Mouse (Mus musculus) ES-Bruce4 (cell line): ENCODE data around the gene Clk1. TPM values are rescaled to one million over a fixed set of nuclear protein-coding genes. Genes with fewer than 3 reads are reported as not detected.
A peak's percentile ranks its signal among the peaks of the same experiment; 100 is the strongest.

Experiments
- H3K27ac ChIP-seq: 2 replicates; pipeline ENCODE4 v1.5.1; 2012; ENCODE audit warnings: low read length, inconsistent platforms; ENCODE audit not compliant: insufficient read depth
- H3K27me3 ChIP-seq: 2 replicates; pipeline ENCODE4 v1.6.1; 2012; ENCODE audit warnings: mild to moderate bottlenecking, low read length, inconsistent platforms; ENCODE audit not compliant: control insufficient read depth, poor library complexity, insufficient read depth, severe bottlenecking
- H3K36me3 ChIP-seq: 2 replicates; pipeline ENCODE4 v1.6.1; 2012; ENCODE audit warnings: inconsistent platforms, mild to moderate bottlenecking, low read length, moderate library complexity; ENCODE audit not compliant: control insufficient read depth, poor library complexity, insufficient read depth, severe bottlenecking
- H3K4me1 ChIP-seq: one replicate; pipeline ENCODE4 v1.8.1; 2011; ENCODE audit warnings: low read length; ENCODE audit not compliant: control insufficient read depth, insufficient read depth
- H3K4me3 ChIP-seq: 2 replicates; pipeline ENCODE4 v1.5.1; 2011; ENCODE audit warnings: low read depth, mild to moderate bottlenecking, low read length
- H3K9ac ChIP-seq: 2 replicates; pipeline ENCODE4 v1.6.1; 2012; ENCODE audit warnings: low read depth, mild to moderate bottlenecking, inconsistent platforms; ENCODE audit not compliant: poor library complexity, severe bottlenecking
- H3K9me3 ChIP-seq: replicated peaks from 2 replicates; pipeline ENCODE4 v1.6.1; 2012; ENCODE audit warnings: mild to moderate bottlenecking, low read length, inconsistent platforms; ENCODE audit not compliant: control insufficient read depth, poor library complexity, insufficient read depth, severe bottlenecking
- CTCF ChIP-seq: IDR thresholded peaks from one replicate; pipeline ENCODE4 v1.8.1; 2011; ENCODE audit warnings: low read depth, low read length
- EP300 ChIP-seq: IDR thresholded peaks from 2 replicates; pipeline ENCODE4 v1.6.1; 2011; ENCODE audit warnings: low read depth, low read length; ENCODE audit not compliant: insufficient read depth
- POLR2A ChIP-seq: IDR thresholded peaks from one replicate; pipeline ENCODE4 v1.8.1; 2011; ENCODE audit warnings: low read length; ENCODE audit not compliant: insufficient read depth
- polyA plus RNA-seq: library from polyadenylated mRNA; stranded (reverse); fragments of >200 nt; gene quantifications from 2 replicates; pipeline ENCODE4 v1.2.4, GENCODE M21; 2011; ENCODE audit warnings: low read depth; ENCODE audit not compliant: missing spikeins, insufficient read depth, insufficient read length

Gene Clk1
- polyA plus RNA-seq, 1 experiment = 216 TPM

- Histone ChIP-seq H3K4me3 (no peak overlapping the region), H3K27ac (no peak overlapping the region), H3K9ac (no peak overlapping the region), H3K36me3 (peaks cover 94% of the 10 kb centered on the region), H3K4me1 (no peaks in the 10 kb centered on the region), H3K9me3 (no peaks in the 10 kb centered on the region), H3K27me3 (no peaks in the 10 kb centered on the region)
- TF ChIP-seq CTCF = no peak
- no peak for TF ChIP-seq POLR2A
- no peak for TF ChIP-seq EP300
These were observed 8.4 kb downstream of the Clk1 start for GRCm38 (mm10) chr1:58415442-58415841.

- H3K36me3 ChIP-seq = peaks cover 61% of the 10 kb centered on the region
- no peaks in the 10 kb centered on the region for H3K9me3 ChIP-seq
- peak overlapping the region; percentile 30; the same call in 1 of the 2 replicates for H3K27ac ChIP-seq
- no peak overlapping the region for H3K9ac ChIP-seq
- no peak overlapping the region for H3K4me3 ChIP-seq
- TF ChIP-seq EP300 (no peak), CTCF (no peak), POLR2A (no peak)
- no peaks in the 10 kb centered on the region for H3K27me3 ChIP-seq
- H3K4me1 ChIP-seq = no peaks in the 10 kb centered on the region
These were observed 13.1 kb downstream of the Clk1 start for GRCm38 (mm10) chr1:58410776-58411175.

- H3K4me3 ChIP-seq = no peak overlapping the region
- no peaks in the 10 kb centered on the region for H3K27me3 ChIP-seq
- no peak for TF ChIP-seq CTCF
- no peak for TF ChIP-seq EP300
- TF ChIP-seq POLR2A = no peak
- H3K27ac ChIP-seq = peak overlapping the region; percentile 68
- H3K4me1 ChIP-seq = no peaks in the 10 kb centered on the region
- peaks cover 61% of the 10 kb centered on the region for H3K36me3 ChIP-seq
- H3K9ac ChIP-seq = no peak overlapping the region
- H3K9me3 ChIP-seq = no peaks in the 10 kb centered on the region
These were observed 13.7 kb downstream of the Clk1 start for GRCm38 (mm10) chr1:58410198-58410588.

- TF ChIP-seq EP300 = no peak
- TF ChIP-seq CTCF = no peak
- no peak for TF ChIP-seq POLR2A
- Histone ChIP-seq H3K4me3 (no peak overlapping the region), H3K4me1 (no peaks in the 10 kb centered on the region), H3K9ac (no peak overlapping the region), H3K27me3 (no peaks in the 10 kb centered on the region), H3K9me3 (no peaks in the 10 kb centered on the region), H3K27ac (peak overlapping the region; percentile 68), H3K36me3 (peaks cover 58% of the 10 kb centered on the region)
These were observed 14.2 kb downstream of the Clk1 start for GRCm38 (mm10) chr1:58409553-58410197.

- H3K27me3 ChIP-seq = no peaks in the 10 kb centered on the region
- TF ChIP-seq POLR2A = no peak
- no peak overlapping the region for H3K27ac ChIP-seq
- no peak overlapping the region for H3K9ac ChIP-seq
- H3K4me1 ChIP-seq = no peaks in the 10 kb centered on the region
- no peaks in the 10 kb centered on the region for H3K9me3 ChIP-seq
- H3K36me3 ChIP-seq = peaks cover 56% of the 10 kb centered on the region
- no peak overlapping the region for H3K4me3 ChIP-seq
These were observed 15.7 kb downstream of the Clk1 start for GRCm38 (mm10) chr1:58408141-58408540.

- peaks cover 56% of the 10 kb centered on the region for H3K36me3 ChIP-seq
- no peaks in the 10 kb centered on the region for H3K27me3 ChIP-seq
- H3K4me3 ChIP-seq = no peak overlapping the region
- no peaks in the 10 kb centered on the region for H3K4me1 ChIP-seq
- H3K27ac ChIP-seq = peak overlapping the region; percentile 31; the same call in 1 of the 2 replicates
- TF ChIP-seq CTCF = no peak
- TF ChIP-seq POLR2A = no peak
- TF ChIP-seq EP300 = no peak
- H3K9me3 ChIP-seq = no peaks in the 10 kb centered on the region
- H3K9ac ChIP-seq = no peak overlapping the region
These were observed 16.5 kb downstream of the Clk1 start for GRCm38 (mm10) chr1:58407321-58407720.
